Mouse (Mus musculus) liver, embryonic 11.5 days (tissue): Measurements from ENCODE around the gene Rps8. TPM values are rescaled to one million over a fixed set of nuclear protein-coding genes. Genes with fewer than 3 reads are reported as not detected.
A peak's percentile ranks its signal among the peaks of the same experiment; 100 is the strongest.
"Not testable (repeated sequence)": the region's sequence is repeated elsewhere in the genome, so short reads cannot be mapped to it uniquely, and the experiment has no call there.

Experiments
- ATAC-seq: fragments of 200-750 bp; cut with Nextera tagmentation; replicated peaks from 2 replicates; pipeline ENCODE4 v1.8.0; 2017; ENCODE audit warnings: moderate number of reproducible peaks, mild to moderate bottlenecking, moderate TSS enrichment, moderate library complexity; ENCODE audit not compliant: low FRiP score
- DNase-seq: peaks from one replicate; pipeline ENCODE4 v3.0.0-alpha.2; 2017; ENCODE audit warnings: low spot score
- H3K27ac ChIP-seq: fragments of 300-500 bp; sonication (generic); 2 replicates; pipeline ENCODE4 v1.5.1; 2014; ENCODE audit warnings: mild to moderate bottlenecking, low read depth, low read length, control low read depth
- H3K27me3 ChIP-seq: fragments of 300-500 bp; sonication (generic); replicated peaks from 2 replicates; pipeline ENCODE4 v1.6.1; 2014; ENCODE audit warnings: low read length, mixed read lengths; ENCODE audit not compliant: control insufficient read depth, insufficient read depth
- H3K36me3 ChIP-seq: fragments of 300-500 bp; sonication (generic); 2 replicates; pipeline ENCODE4 v1.6.1; 2014; ENCODE audit warnings: mild to moderate bottlenecking, low read length, moderate library complexity, mixed read lengths; ENCODE audit not compliant: control insufficient read depth, insufficient read depth
- H3K4me1 ChIP-seq: fragments of 300-500 bp; sonication (generic); replicated peaks from 2 replicates; pipeline ENCODE4 v1.6.1; 2014; ENCODE audit warnings: low read length, mixed read lengths; ENCODE audit not compliant: control insufficient read depth, insufficient read depth
- H3K4me2 ChIP-seq: fragments of 300-500 bp; sonication (generic); 2 replicates; pipeline ENCODE4 v1.6.1; 2014; ENCODE audit warnings: mild to moderate bottlenecking, control low read depth, moderate library complexity
- H3K4me3 ChIP-seq: fragments of 300-500 bp; sonication (generic); 2 replicates; pipeline ENCODE4 v1.5.1; 2014; ENCODE audit warnings: low read depth, low read length, control low read depth
- H3K9ac ChIP-seq: fragments of 300-500 bp; sonication (generic); 2 replicates; pipeline ENCODE4 v1.6.1; 2014; ENCODE audit warnings: low read depth, low read length, control low read depth
- H3K9me3 ChIP-seq: fragments of 300-500 bp; sonication (generic); 2 replicates; pipeline ENCODE4 v1.6.1; 2016; ENCODE audit warnings: low read length, inconsistent platforms, mixed read lengths; ENCODE audit not compliant: control insufficient read depth
- WGBS: fragments of 180-500 bp; shearing (Covaris S2); extraction: QIAGEN DNeasy Blood & Tissue Kit; methylation state at CpG from one replicate; pipeline ENCODE4 v1.1.7; 2014; 5-methylcytosine and 5-hydroxymethylcytosine counted together
- polyA plus RNA-seq: library from polyadenylated mRNA; unstranded; fragments of >200 nt; fragmentation: Nextera tagmentation; extraction: Ambion mirVana; gene quantifications from 2 replicates; pipeline ENCODE4 v1.2.1, GENCODE M21; 2014

The Rps8 gene
- polyA plus RNA-seq, 1 experiment from 2014 or later, result 1,481 TPM

DNA sequence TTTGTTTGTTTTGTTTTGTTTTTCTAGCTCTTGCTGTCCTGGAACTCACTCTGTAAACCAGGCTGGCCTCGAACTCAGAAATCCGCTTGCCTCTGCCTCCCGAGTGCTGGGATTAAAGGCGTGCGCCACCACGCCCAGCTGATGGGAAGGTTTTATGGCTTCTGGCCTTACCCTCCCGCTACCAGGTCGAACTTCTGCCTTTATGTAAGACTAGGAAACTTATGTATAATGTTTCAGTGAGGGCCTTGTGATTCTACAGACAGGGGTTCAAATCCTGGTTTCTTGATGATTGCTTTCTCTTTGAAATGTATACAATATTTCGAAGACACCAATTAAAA is 26.7 kb upstream of the Rps8 start:
- Histone ChIP-seq H3K4me3 (peak overlapping the region; percentile 71), H3K4me2 (peak overlapping the region; percentile 84), H3K9ac (peak overlapping the region; percentile 70), H3K36me3 (peaks cover 21% of the 10 kb centered on the region)
- H3K27me3 ChIP-seq, DNase-seq, H3K4me1 ChIP-seq, H3K9me3 ChIP-seq, H3K27ac ChIP-seq: not testable (repeated sequence)
- WGBS, result 12% methylated on average over 9 of the region's 9 CpGs
- ATAC-seq, result peak; percentile 52

DNA sequence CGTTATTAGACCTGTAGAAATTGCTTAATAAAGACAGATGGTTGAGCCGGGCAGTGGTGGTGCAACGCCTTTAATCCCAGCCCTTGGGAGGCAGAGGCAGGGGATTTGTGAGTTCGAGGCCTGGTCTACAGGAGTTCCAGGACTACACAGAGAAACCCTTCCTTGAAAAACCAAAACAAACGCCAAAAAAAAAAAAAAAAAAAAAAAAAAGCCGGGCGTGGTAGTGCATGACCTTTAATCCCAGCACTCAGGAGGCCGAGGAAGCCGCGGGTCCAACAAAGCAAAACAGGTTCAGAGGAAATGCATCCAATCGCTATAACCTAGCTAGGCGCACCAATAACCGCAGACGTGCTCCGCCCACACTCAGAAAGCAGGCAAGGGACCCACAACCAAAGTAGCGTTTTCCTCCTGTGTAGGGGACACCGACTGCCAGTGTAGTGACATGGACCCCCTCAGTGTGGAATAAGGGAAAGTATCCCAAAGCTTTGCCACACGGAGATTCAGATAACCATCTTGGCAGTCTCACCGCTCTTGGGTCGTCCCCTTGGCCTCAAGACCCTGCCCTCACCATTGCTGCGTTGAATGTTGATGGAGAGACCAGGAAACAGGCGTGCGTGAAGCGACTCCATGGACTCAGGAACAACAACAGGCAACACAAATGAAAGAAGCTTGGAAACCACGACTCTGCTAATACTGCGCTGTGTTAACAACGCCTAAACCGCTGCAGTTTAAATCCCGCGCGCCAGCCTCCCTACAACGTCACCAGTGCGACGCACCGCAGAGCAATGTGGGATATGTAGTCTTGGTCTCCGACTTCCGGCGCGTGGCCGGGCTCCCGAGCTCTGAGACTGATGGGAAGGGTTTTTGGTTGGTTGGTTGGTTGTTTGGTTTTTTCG is 26.1 kb upstream of the Rps8 start, which contains the start of gene Kif2c:
Kif2c (minus strand) TSS at position 777 of the 896 bp plus-strand sequence.
- H3K4me2 ChIP-seq, result peak within 1 kb of the TSS; percentile 84
- ATAC-seq (peak; percentile 98), DNase-seq (peak; percentile 89)
- H3K27me3 ChIP-seq, result no peaks in the 10 kb centered on the region
- H3K9me3 ChIP-seq, result no peaks in the 10 kb centered on the region
- WGBS, result under 1% methylated on average over 42 of the region's 42 CpGs
- peaks cover 8% of the 10 kb centered on the region for H3K4me1 ChIP-seq
- H3K4me3 ChIP-seq, result peak within 1 kb of the TSS; percentile 71
- peak within 1 kb of the TSS; percentile 78 for H3K27ac ChIP-seq
- H3K36me3 ChIP-seq, result peaks cover 26% of the 10 kb centered on the region
- H3K9ac ChIP-seq, result peak within 1 kb of the TSS; percentile 70

DNA sequence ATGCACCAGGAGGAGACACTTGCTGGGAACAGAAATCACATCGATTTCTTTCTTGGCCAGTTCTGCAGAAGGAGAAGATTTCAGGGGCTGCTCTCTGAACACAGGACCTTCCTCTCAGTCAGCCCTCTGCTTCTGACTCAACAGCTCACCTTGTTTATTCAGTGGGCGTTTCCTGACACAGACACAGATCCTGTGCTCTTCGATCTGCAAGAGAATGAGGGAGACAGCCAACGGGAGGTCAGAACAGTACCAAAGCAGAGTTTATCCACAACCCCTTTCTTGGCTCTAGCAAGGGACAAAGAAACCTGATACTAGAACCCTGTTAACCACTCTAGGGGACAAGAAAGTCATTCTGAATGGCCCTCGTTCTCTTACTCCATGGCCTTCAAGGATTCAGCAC is 13.9 kb upstream of the Rps8 start:
- WGBS, result 88% methylated on average over 5 of the region's 5 CpGs
- Histone ChIP-seq H3K27ac (no peak overlapping the region), H3K9ac (no peak overlapping the region), H3K9me3 (no peaks in the 10 kb centered on the region), H3K36me3 (peaks cover 80% of the 10 kb centered on the region), H3K4me2 (no peak overlapping the region), H3K4me3 (no peak overlapping the region), H3K27me3 (no peaks in the 10 kb centered on the region), H3K4me1 (no peaks in the 10 kb centered on the region)
- no peak for ATAC-seq
- DNase-seq, result no peak

DNA sequence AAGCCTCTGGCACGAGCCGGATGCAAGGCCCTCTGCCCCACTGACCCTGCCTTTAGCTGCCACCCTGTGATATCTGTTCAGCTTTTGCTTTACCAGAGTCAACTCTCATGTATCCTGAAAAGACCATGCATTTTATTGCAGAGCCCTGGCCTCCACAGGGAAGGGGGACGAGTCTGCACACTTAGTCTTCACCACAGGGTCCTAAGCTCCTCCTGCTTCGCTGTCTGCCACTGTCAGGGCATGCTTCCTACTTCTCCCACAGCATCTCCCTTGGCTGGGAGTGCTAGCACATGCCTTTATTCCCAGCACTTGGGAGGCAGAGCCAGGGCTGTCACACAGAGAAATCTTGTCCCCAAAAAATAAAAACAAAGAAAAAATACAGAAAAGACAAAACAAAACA is 5.1 kb upstream of the Rps8 start:
- 85% methylated on average over 4 of the region's 4 CpGs for WGBS
- DNase-seq (no peak), ATAC-seq (no peak)
- H3K9me3 ChIP-seq, result no peaks in the 10 kb centered on the region
- H3K4me2 ChIP-seq, result no peak overlapping the region
- no peaks in the 10 kb centered on the region for H3K27me3 ChIP-seq
- no peak overlapping the region for H3K27ac ChIP-seq
- no peak overlapping the region for H3K4me3 ChIP-seq
- no peak overlapping the region for H3K9ac ChIP-seq
- H3K4me1 ChIP-seq, result peaks cover 3% of the 10 kb centered on the region
- peaks cover 44% of the 10 kb centered on the region for H3K36me3 ChIP-seq

DNA sequence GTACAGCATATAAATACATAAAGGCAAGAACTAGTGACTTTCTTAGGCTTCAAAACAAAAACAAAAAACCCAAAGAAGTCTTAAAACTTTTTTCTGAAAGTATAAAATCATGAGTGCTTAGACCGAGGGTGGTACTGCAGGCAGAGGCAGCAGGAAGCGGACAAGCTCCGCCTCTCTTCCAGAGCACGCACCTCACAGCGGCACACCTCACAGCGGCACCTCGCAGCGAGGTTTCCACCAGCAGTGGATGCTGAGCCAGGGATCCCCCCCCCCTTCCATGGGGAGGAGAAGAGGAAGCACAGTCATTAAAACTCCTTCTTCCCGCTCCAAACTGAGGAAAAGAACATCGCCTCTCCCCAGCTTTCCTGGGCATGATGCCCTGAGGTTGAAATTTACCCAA is 3.6 kb upstream of the Rps8 start:
- Histone ChIP-seq H3K4me1 (peaks cover 3% of the 10 kb centered on the region), H3K9ac (no peak overlapping the region), H3K27ac (no peak overlapping the region), H3K4me2 (no peak overlapping the region), H3K36me3 (peaks cover 35% of the 10 kb centered on the region), H3K27me3 (no peaks in the 10 kb centered on the region), H3K9me3 (no peaks in the 10 kb centered on the region), H3K4me3 (no peak overlapping the region)
- no peak for DNase-seq
- ATAC-seq, result no peak
- WGBS, result 82% methylated on average over 10 of the region's 10 CpGs

DNA sequence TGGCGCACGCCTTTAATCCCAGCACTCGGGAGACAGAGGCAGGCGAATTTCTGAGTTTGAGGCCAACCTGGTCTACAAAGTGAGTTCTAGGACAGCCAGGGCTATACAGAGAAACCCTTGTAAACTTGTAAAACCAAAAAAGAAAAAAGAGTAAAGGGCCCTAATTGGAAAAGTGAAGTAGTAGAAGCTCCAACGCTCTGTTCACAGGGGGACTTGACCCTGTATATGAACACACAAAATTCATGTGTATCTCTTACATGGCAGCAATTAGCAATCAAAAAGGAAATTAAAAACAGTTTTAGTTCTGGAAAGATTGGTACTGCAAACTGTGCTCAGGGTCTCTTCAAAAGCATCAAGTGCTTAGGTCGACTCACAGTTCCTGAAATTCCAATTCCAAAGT is 329 bp upstream of the Rps8 start:
- peak overlapping the region; percentile 97 for H3K27ac ChIP-seq
- no peak for DNase-seq
- H3K36me3 ChIP-seq, result peaks cover 40% of the 10 kb centered on the region
- H3K9ac ChIP-seq, result peak overlapping the region; percentile 100
- H3K9me3 ChIP-seq, result no peaks in the 10 kb centered on the region
- H3K4me3 ChIP-seq, result peak overlapping the region; percentile 99
- no peaks in the 10 kb centered on the region for H3K27me3 ChIP-seq
- 22% methylated on average over 6 of the region's 6 CpGs for WGBS
- peak overlapping the region; percentile 57 for H3K4me2 ChIP-seq
- H3K4me1 ChIP-seq, result peaks cover 25% of the 10 kb centered on the region
- ATAC-seq, result no peak

DNA sequence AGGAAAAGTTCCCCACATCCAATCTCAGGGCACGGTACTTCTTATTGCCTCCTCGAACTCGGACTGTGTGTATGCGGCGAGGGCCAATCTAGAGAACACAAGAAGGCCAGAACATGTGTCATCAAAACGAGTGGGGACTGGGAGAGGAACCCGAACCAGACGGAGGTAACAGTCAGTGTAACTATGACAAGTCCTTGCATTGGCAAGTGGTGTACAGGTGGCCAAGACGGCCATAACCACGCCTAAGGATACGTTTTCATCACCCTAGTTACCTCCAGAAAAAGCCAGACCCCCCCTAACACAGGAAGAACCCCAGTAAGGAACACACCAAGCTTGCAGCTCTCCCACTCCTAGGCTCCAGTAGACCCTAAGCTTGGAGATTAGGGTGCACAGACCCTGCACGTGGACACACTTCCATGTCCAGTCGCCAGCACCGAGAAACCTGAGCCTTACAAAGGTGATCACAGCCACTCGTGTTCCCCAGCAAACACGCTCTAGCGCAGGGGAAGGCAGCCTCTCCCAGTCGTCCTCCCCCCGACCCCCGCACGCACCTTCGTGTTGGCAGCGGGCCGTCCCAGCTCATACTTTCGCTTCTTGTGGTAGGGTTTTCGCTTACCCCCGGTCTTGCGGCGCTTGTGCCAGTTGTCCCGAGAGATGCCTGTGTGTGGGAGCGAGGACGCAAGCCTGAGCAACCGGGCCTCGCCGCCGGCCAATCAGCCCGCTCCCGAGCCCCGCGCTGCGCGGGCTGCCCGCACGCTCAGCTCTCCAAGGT is 837 bp downstream of the Rps8 start:
- Histone ChIP-seq H3K4me3 (peak overlapping the region; percentile 99), H3K27me3 (no peaks in the 10 kb centered on the region), H3K9ac (peak overlapping the region; percentile 100), H3K4me2 (peak overlapping the region; percentile 83), H3K4me1 (peaks cover 25% of the 10 kb centered on the region), H3K9me3 (no peaks in the 10 kb centered on the region), H3K36me3 (peaks cover 50% of the 10 kb centered on the region), H3K27ac (peak overlapping the region; percentile 97)
- WGBS, result under 1% methylated on average over 44 of the region's 44 CpGs
- ATAC-seq (no peak), DNase-seq (no peak)

DNA sequence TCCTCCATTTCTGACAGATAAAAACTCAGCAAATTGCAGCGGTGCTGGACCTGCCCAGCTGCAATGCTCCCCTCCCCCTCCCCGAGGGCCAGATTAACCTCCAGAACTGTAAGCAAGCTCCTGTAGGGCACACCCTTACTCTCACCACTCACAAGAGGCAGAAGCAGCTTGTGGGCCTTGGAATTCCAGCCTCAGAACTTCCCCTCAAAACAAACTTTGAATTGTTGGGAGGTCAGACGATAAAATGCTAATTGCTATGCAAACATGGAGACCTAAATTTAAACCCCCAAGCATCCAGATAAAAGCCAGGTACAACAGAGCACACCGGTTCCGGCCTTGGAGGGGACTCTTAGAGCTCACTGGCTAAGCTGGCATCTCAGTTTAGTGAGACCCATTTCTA is 3.3 kb downstream of the Rps8 start:
- H3K27me3 ChIP-seq, result no peaks in the 10 kb centered on the region
- WGBS, result 63% methylated on average over 5 of the region's 5 CpGs
- no peaks in the 10 kb centered on the region for H3K9me3 ChIP-seq
- ATAC-seq, result no peak
- peak overlapping the region; percentile 83 for H3K4me2 ChIP-seq
- H3K27ac ChIP-seq, result peak overlapping the region; percentile 97; the same call in 1 of the 2 replicates
- peak overlapping the region; percentile 99 for H3K4me3 ChIP-seq
- peaks cover 49% of the 10 kb centered on the region for H3K36me3 ChIP-seq
- DNase-seq, result no peak
- H3K9ac ChIP-seq, result peak overlapping the region; percentile 100
- H3K4me1 ChIP-seq, result peaks cover 25% of the 10 kb centered on the region
